Mouse (Mus musculus) liver, adult 2 months (tissue): ENCODE measurements around the gene Slc4a3.

Experiments used
- CTCF ChIP-seq: fragments of 200-500 bp; IDR thresholded peaks from 2 replicates; pipeline ENCODE4 v1.5.1; 2011; ENCODE audit warnings: low read depth, low read length, control low read depth
- POLR2A ChIP-seq: fragments of 200-500 bp; IDR thresholded peaks from 2 replicates; pipeline ENCODE4 v1.6.1; 2011; ENCODE audit warnings: low read length, control low read depth; ENCODE audit not compliant: insufficient read depth; ENCODE audit errors: extremely low read depth

DNA sequence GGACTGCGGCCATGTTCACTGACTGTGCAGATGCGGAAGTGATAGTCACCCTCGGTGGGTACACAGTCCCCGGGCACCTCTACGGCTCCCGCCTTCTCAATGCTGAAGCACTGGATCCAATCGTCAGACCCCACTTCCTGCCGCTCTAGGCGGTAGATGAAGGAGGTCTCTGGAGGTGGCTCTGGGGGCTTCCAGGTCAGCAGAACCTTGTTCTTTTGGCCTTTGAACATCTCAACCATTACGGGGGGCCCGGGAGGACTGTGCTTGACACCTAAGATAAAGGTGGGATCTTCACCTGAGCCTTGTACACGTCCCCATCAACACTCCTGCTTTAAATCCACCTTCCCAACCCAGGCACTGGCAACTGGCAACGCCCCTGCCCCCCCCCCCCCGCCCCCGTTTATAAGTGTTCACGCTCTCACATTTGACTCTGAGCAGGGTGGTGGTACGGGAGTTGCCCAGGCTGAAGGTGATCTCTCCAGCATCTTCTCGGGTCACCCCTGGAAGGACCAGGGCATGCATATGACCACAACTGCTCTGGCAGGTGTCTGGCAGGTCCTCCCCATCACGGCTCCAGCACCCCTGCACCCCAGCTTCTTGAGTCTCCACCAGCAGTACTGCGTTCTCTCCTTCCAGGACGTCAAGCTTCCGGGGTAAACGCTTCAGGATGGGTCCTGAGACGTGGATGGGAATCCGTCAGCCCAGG lies 43.0 kb upstream of the Slc4a3 start:
- TF ChIP-seq CTCF (no peak), POLR2A (no peak)
